Mouse (Mus musculus) hindbrain, embryonic 12.5 days (tissue): ENCODE data around the gene Tpd52l1. TPM values are rescaled to one million over a fixed set of nuclear protein-coding genes. Genes with fewer than 3 reads are reported as not detected.

Source experiments
- ATAC-seq: fragments of 200-750 bp; cut with Nextera tagmentation; 2 replicates; pipeline ENCODE4 v1.8.0; 2017; ENCODE audit warnings: moderate TSS enrichment; ENCODE audit not compliant: low FRiP score
- H3K27ac ChIP-seq: fragments of 300-500 bp; sonication (generic); 2 replicates; pipeline ENCODE4 v1.5.1; 2016; ENCODE audit warnings: mild to moderate bottlenecking
- H3K27me3 ChIP-seq: fragments of 300-500 bp; sonication (generic); 2 replicates; pipeline ENCODE4 v1.6.1; 2016; ENCODE audit warnings: mild to moderate bottlenecking
- H3K36me3 ChIP-seq: fragments of 300-500 bp; sonication (generic); 2 replicates; pipeline ENCODE4 v1.6.1; 2016; ENCODE audit warnings: mild to moderate bottlenecking
- H3K4me1 ChIP-seq: fragments of 300-500 bp; sonication (generic); 2 replicates; pipeline ENCODE4 v1.6.1; 2016
- H3K4me2 ChIP-seq: fragments of 300-500 bp; sonication (generic); replicated peaks from 2 replicates; pipeline ENCODE4 v1.6.1; 2016; ENCODE audit warnings: mild to moderate bottlenecking
- H3K4me3 ChIP-seq: fragments of 300-500 bp; sonication (generic); 2 replicates; pipeline ENCODE4 v1.5.1; 2016; ENCODE audit warnings: mild to moderate bottlenecking
- H3K9ac ChIP-seq: fragments of 300-500 bp; sonication (generic); 2 replicates; pipeline ENCODE4 v1.6.1; 2016; ENCODE audit warnings: mild to moderate bottlenecking, moderate library complexity
- H3K9me3 ChIP-seq: fragments of 300-500 bp; sonication (generic); replicated peaks from 2 replicates; pipeline ENCODE4 v1.6.1; 2016; ENCODE audit warnings: mild to moderate bottlenecking
- WGBS: fragments of 180-500 bp; shearing (Covaris S2); methylation state at CpG from one replicate; pipeline ENCODE4 v1.1.7; 2016; 5-methylcytosine and 5-hydroxymethylcytosine counted together
- polyA plus RNA-seq: library from polyadenylated mRNA; unstranded; fragments of >200 nt; fragmentation: Nextera tagmentation; extraction: Ambion mirVana; gene quantifications from 2 replicates; pipeline ENCODE4 v1.2.1, GENCODE M21; 2016

The Tpd52l1 gene
- 40.4 and 43.3 TPM in 2 replicates for polyA plus RNA-seq

- Histone ChIP-seq H3K4me1 (0 out of 2 replicates have a peak, but pooled peaks cover 3% of the 10 kb centered on the region), H3K4me2 (peak within 1 kb of the TSS; percentile 77), H3K9me3 (no peaks in the 10 kb centered on the region), H3K36me3 (no peaks in the 10 kb centered on the region), H3K27me3 (peaks cover 3% of the 10 kb centered on the region; the same call in 1 of the 2 replicates), H3K27ac (no peak within 1 kb of the TSS), H3K9ac (peak within 1 kb of the TSS; percentile 60), H3K4me3 (peak within 1 kb of the TSS; percentile 68)
- WGBS, result 1% methylated on average over 53 of the region's 59 CpGs
- peak; percentile 100 for ATAC-seq
Measured at GRCm38 (mm10) chr10:31445291-31446124, at the start of gene Tpd52l1. TSS of gene Tpd52l1 (minus strand) at chr10:31445958.

DNA sequence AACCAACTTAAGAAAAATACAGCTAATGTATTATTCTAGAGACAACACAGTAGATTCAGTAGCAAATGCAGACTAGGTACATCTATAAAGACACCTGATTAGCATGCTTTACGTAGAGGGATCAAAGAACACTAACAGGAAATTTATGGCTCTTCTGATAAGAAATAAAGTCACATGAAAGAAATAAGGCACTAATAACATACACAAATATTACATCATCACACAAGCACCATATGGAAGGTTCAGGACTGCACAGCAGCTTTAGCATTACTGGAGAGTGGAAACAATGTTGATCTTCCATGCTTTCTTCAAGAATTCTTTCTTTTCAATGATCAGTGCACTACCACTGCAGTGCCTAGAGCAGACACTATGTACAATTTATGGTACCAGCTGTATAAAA is 48.5 kb upstream of the Tpd52l1 start:
- Histone ChIP-seq H3K4me2 (no peak overlapping the region), H3K4me1 (no peaks in the 10 kb centered on the region), H3K9me3 (0 out of 2 replicates have a peak, but pooled peaks cover 4% of the 10 kb centered on the region), H3K27me3 (no peaks in the 10 kb centered on the region), H3K27ac (no peak overlapping the region), H3K4me3 (no peak overlapping the region), H3K36me3 (peaks cover 5% of the 10 kb centered on the region; the same call in 1 of the 2 replicates), H3K9ac (no peak overlapping the region)
- WGBS, result 100% methylated on average over 1 of the region's 1 CpGs
- ATAC-seq, result no peak

- 67% methylated on average over 10 of the region's 10 CpGs for WGBS
- H3K27ac ChIP-seq, result no peak overlapping the region
- no peaks in the 10 kb centered on the region for H3K27me3 ChIP-seq
- no peak for ATAC-seq
- H3K4me1 ChIP-seq, result no peaks in the 10 kb centered on the region
- no peak overlapping the region for H3K9ac ChIP-seq
- H3K4me2 ChIP-seq, result no peak overlapping the region
- H3K36me3 ChIP-seq, result no peaks in the 10 kb centered on the region
- H3K4me3 ChIP-seq, result no peak overlapping the region
- H3K9me3 ChIP-seq, result no peaks in the 10 kb centered on the region
Measured at GRCm38 (mm10) chr10:31467043-31467898, 21.5 kb upstream of the Tpd52l1 start.

DNA sequence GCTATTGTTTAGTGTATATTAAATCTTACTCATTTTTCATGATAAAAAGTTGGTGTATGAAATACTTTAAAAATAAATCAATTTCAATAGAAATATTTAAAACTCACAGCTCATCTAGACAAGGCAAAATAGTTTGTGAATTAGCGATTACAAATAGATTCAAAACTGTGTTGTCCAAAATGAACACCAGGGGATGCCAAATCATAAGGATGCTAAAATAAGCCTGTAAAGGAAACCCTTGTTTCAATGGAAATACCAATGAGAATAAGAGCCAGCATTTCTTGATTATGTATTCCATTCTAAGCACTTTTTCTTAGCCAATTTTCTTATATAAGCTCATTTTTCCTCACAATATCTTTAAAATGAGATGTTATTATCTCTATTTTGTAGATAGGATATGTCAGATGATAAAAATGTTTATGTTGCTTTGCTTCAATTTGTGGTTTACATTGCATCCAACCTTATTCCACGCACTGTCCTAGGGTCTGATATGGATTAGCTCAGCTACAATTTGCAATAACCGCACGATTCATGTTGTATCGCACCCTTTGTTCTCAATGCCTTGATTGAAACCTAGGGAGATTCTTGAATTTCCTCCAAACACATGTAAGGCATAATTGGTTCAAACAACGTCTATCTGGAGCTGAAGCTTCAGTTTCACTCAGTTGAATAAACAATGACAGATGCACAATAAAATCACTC is 20.2 kb upstream of the Tpd52l1 start:
- WGBS, result 87% methylated on average over 6 of the region's 6 CpGs
- no peak for ATAC-seq
- Histone ChIP-seq H3K27ac (no peak overlapping the region), H3K4me2 (no peak overlapping the region), H3K27me3 (no peaks in the 10 kb centered on the region), H3K4me3 (no peak overlapping the region), H3K36me3 (no peaks in the 10 kb centered on the region), H3K9ac (no peak overlapping the region), H3K9me3 (no peaks in the 10 kb centered on the region), H3K4me1 (no peaks in the 10 kb centered on the region)

- no peak for ATAC-seq
- 82% methylated on average over 4 of the region's 4 CpGs for WGBS
- no peaks in the 10 kb centered on the region for H3K9me3 ChIP-seq
Measured at GRCm38 (mm10) chr10:31465424-31465823, 19.7 kb upstream of the Tpd52l1 start.

DNA sequence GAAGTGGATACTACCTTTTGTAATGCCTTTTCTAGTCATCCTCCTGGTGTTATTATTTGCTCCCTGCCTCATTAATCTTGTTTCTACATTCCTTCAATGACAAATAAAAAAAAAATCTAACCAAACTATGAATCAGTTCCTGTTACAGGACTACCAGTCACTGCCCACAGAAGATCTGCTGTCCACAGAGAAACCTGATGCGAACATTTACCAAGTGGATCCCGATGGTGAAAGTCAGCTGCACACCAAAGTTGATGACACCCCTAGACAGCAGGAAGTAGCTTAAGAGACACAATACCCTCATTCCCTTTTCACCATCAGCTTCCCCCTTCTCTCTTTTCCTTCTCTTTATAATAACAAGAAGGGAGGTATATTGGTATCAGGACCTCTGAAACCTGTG is 17.3 kb upstream of the Tpd52l1 start:
- Histone ChIP-seq H3K27me3 (no peaks in the 10 kb centered on the region), H3K27ac (no peak overlapping the region), H3K9ac (no peak overlapping the region), H3K36me3 (no peaks in the 10 kb centered on the region), H3K9me3 (no peaks in the 10 kb centered on the region), H3K4me3 (no peak overlapping the region), H3K4me1 (no peaks in the 10 kb centered on the region), H3K4me2 (no peak overlapping the region)
- WGBS, result 86% methylated on average over 2 of the region's 2 CpGs
- ATAC-seq, result no peak

More at GRCm38 (mm10) chr10:31465424-31465823, 19.7 kb upstream of the Tpd52l1 start:
- no peak overlapping the region for H3K9ac ChIP-seq
- H3K36me3 ChIP-seq, result no peaks in the 10 kb centered on the region
- H3K27ac ChIP-seq, result no peak overlapping the region
- H3K4me3 ChIP-seq, result no peak overlapping the region
- H3K27me3 ChIP-seq, result no peaks in the 10 kb centered on the region
- H3K4me2 ChIP-seq, result no peak overlapping the region
- no peaks in the 10 kb centered on the region for H3K4me1 ChIP-seq

GRCm38 (mm10) chr10:31456806-31457205 is 11.0 kb upstream of the Tpd52l1 start:
- Histone ChIP-seq H3K9me3 (no peaks in the 10 kb centered on the region), H3K4me2 (no peak overlapping the region), H3K4me1 (no peaks in the 10 kb centered on the region), H3K36me3 (no peaks in the 10 kb centered on the region), H3K27me3 (no peaks in the 10 kb centered on the region), H3K4me3 (no peak overlapping the region), H3K9ac (no peak overlapping the region), H3K27ac (no peak overlapping the region)
- 40% methylated on average over 1 of the region's 1 CpGs for WGBS
- ATAC-seq, result no peak

DNA sequence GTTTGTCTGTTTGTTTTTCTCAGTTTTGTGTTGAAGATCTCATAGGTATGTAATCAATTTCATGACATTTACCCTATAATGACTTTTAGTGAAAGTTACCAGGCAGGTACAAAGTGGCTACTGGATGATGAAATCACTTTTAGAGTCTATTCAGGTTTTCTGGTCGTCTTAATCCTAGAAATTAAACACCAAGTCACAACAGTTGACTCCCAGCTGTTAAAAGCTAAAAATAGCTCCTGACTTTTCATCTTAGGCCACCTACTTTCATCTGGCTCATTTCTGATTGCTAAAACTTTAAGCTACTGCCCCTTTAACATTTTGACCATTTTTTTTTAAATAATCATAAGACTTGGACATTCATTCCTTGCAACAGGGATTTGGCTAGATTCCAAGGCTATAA is 1.3 kb upstream of the Tpd52l1 start:
- Histone ChIP-seq H3K27me3 (peaks cover 3% of the 10 kb centered on the region; the same call in 1 of the 2 replicates), H3K9ac (no peak overlapping the region), H3K36me3 (no peaks in the 10 kb centered on the region), H3K4me2 (no peak overlapping the region), H3K4me3 (no peak overlapping the region), H3K27ac (no peak overlapping the region), H3K4me1 (0 out of 2 replicates have a peak, but pooled peaks cover 3% of the 10 kb centered on the region), H3K9me3 (no peaks in the 10 kb centered on the region)
- ATAC-seq, result no peak
- WGBS, result 66% methylated on average over 1 of the region's 1 CpGs

DNA sequence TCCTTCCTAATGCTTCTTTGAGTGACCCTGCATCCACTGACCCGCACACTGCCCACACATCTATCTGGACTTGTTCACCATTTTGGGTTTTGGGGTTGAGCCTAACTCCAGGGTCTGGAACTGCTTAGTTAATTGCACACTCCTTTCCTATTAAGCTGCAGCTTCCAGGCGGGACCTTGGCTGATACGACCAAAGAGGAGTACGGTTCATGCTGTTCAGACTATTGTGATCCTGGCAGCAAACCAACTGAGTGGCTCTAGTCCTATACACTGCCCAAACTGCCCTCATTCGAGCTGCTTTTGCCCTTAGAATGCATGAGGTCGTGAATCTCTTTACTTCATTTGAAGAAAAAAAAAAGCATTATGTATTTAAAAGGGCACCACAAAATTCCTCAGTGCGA is 1.6 kb downstream of the Tpd52l1 start:
- H3K9ac ChIP-seq, result no peak overlapping the region
- no peak overlapping the region for H3K4me2 ChIP-seq
- 0 out of 2 replicates have a peak, but pooled peaks cover 3% of the 10 kb centered on the region for H3K4me1 ChIP-seq
- no peaks in the 10 kb centered on the region for H3K36me3 ChIP-seq
- H3K27me3 ChIP-seq, result peaks cover 3% of the 10 kb centered on the region; the same call in 1 of the 2 replicates
- 69% methylated on average over 7 of the region's 7 CpGs for WGBS
- ATAC-seq, result no peak
- no peak overlapping the region for H3K27ac ChIP-seq
- H3K4me3 ChIP-seq, result no peak overlapping the region
- no peaks in the 10 kb centered on the region for H3K9me3 ChIP-seq

GRCm38 (mm10) chr10:31441491-31441890 is 4.3 kb downstream of the Tpd52l1 start:
- H3K4me1 ChIP-seq, result 0 out of 2 replicates have a peak, but pooled peaks cover 3% of the 10 kb centered on the region
- no peak for ATAC-seq
- no peaks in the 10 kb centered on the region for H3K36me3 ChIP-seq
- H3K27ac ChIP-seq, result no peak overlapping the region
- no peak overlapping the region for H3K9ac ChIP-seq
- no peak overlapping the region for H3K4me3 ChIP-seq
- peaks cover 3% of the 10 kb centered on the region; the same call in 1 of the 2 replicates for H3K27me3 ChIP-seq
- no peak overlapping the region for H3K4me2 ChIP-seq
- no peaks in the 10 kb centered on the region for H3K9me3 ChIP-seq

GRCm38 (mm10) chr10:31436047-31436446 is 9.7 kb downstream of the Tpd52l1 start:
- no peaks in the 10 kb centered on the region for H3K27me3 ChIP-seq
- ATAC-seq, result no peak
- H3K4me3 ChIP-seq, result no peak overlapping the region
- no peak overlapping the region for H3K4me2 ChIP-seq
- H3K4me1 ChIP-seq, result no peaks in the 10 kb centered on the region
- WGBS, result 79% methylated on average over 4 of the region's 4 CpGs
- H3K27ac ChIP-seq, result no peak overlapping the region
- H3K9me3 ChIP-seq, result no peaks in the 10 kb centered on the region
- no peak overlapping the region for H3K9ac ChIP-seq
- no peaks in the 10 kb centered on the region for H3K36me3 ChIP-seq

GRCm38 (mm10) chr10:31417956-31418355 is 27.8 kb downstream of the Tpd52l1 start:
- Histone ChIP-seq H3K27ac (no peak overlapping the region), H3K36me3 (no peaks in the 10 kb centered on the region), H3K27me3 (no peaks in the 10 kb centered on the region), H3K9me3 (no peaks in the 10 kb centered on the region), H3K4me1 (no peaks in the 10 kb centered on the region), H3K9ac (no peak overlapping the region), H3K4me3 (no peak overlapping the region), H3K4me2 (no peak overlapping the region)
- ATAC-seq, result no peak
